In the genomic region with DNA sequence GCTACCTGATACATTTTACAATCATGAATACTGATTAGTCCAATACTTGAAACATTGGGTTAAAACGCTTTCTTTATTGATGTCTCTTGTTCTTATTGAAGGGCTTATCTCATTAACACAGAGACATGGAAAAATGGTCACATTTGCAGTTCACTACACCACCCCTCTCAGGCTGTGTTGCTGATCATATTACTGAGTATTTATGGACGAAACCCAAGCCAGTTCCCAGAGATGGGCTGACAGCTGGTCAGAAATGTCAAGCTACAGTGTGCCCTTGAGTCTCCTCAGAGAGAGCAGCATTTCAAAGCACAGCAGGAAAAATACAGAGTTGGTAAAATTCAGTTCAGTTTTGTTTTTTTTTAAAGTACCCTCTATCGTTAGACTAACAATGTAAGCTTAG, we compare ENCODE assay signal across 29 mouse cellular contexts. TPM values are rescaled to one million over a fixed set of nuclear protein-coding genes. Genes with fewer than 3 reads are reported as not detected.
DNase-seq lines count a peak whose midpoint lies in the region; ATAC-seq and TF ChIP-seq lines count a peak whose summit lies in the region.
"Had no signal": no experiment of that assay in that cellular context is flagged by ENCODE, and none has a peak within 500 bp of the region (broad histone marks: within the 10 kb centered on the region; RNA-seq: fewer than 3 reads in every experiment).

No protein-coding gene starts in this region.

- H3K9ac ChIP-seq in embryonic facial prominence, embryonic 14.5 days (ENCODE audit: low read depth, low read length), result no peak overlapping the region
- H3K9ac ChIP-seq in midbrain, embryonic 11.5 days (ENCODE audit: low read length), result no peak overlapping the region
- no peak overlapping the region for H3K9ac ChIP-seq in midbrain, postnatal 0 days (replicated peaks; ENCODE audit: low read length, poor library complexity, severe bottlenecking)
- H3K9ac ChIP-seq in limb, embryonic 14.5 days (ENCODE audit: low read depth, low read length, severe bottlenecking), result no peak overlapping the region
- H3K9ac ChIP-seq: heart, embryonic 13.5 days; hindbrain, embryonic 14.5 days; limb, embryonic 12.5 days; liver, embryonic 13.5 days; neural tube, embryonic 13.5 days; stomach, embryonic 15.5 days had no signal

- no peak overlapping the region for H3K27ac ChIP-seq in embryonic facial prominence, embryonic 14.5 days (replicated peaks; ENCODE audit: low read depth, low read length)
- no peak overlapping the region for H3K27ac ChIP-seq in embryonic facial prominence, embryonic 10.5 days (replicated peaks)
- H3K27ac ChIP-seq in midbrain, embryonic 11.5 days (ENCODE audit: low read depth, low read length), result no peak overlapping the region
- no peak overlapping the region for H3K27ac ChIP-seq in midbrain, postnatal 0 days (ENCODE audit: low read depth, low read length)
- no peak overlapping the region for H3K27ac ChIP-seq in limb, embryonic 14.5 days (replicated peaks; ENCODE audit: low read depth, low read length)
- H3K27ac ChIP-seq: heart, embryonic 13.5 days; hindbrain, embryonic 14.5 days; limb, embryonic 12.5 days; liver, embryonic 13.5 days; macrophage; neural tube, embryonic 13.5 days; stomach, embryonic 15.5 days had no signal

- H3K9me3 ChIP-seq in embryonic facial prominence, embryonic 14.5 days (ENCODE audit: control insufficient read depth, low read length), result no peaks in the 10 kb centered on the region
- H3K9me3 ChIP-seq in embryonic facial prominence, embryonic 10.5 days, result peaks cover 14% of the 10 kb centered on the region
- peaks cover 7% of the 10 kb centered on the region; the same call in 1 of the 2 replicates for H3K9me3 ChIP-seq in midbrain, embryonic 11.5 days (ENCODE audit: control insufficient read depth, low read length)
- H3K9me3 ChIP-seq in midbrain, postnatal 0 days (ENCODE audit: low read length), result no peaks in the 10 kb centered on the region
- no peaks in the 10 kb centered on the region for H3K9me3 ChIP-seq in limb, embryonic 14.5 days (ENCODE audit: control insufficient read depth, low read length)
- H3K9me3 ChIP-seq: heart, embryonic 13.5 days; liver, embryonic 13.5 days; stomach, embryonic 15.5 days had no signal

- no peak for TF ChIP-seq CTCF in midbrain, postnatal 0 days (IDR thresholded peaks at IDR 0.05)

- ATAC-seq in embryonic facial prominence, embryonic 14.5 days (ENCODE audit: low read depth), result peak; percentile 55; the same call in 1 of the 2 replicates
- no peak for ATAC-seq in midbrain, embryonic 11.5 days (ENCODE audit: low FRiP score)
- no peak for ATAC-seq in midbrain, postnatal 0 days (ENCODE audit: low FRiP score)
- peak; percentile 86; the same call in 1 of the 2 replicates for ATAC-seq in limb, embryonic 14.5 days (ENCODE audit: low FRiP score, low read depth)
- ATAC-seq in erythroid progenitor cell, adult 5-6 weeks (replicated peaks; ENCODE audit: low FRiP score, poor library complexity, severe bottlenecking), result no peak
- ATAC-seq: forebrain, embryonic 14.5 days; Patski had no signal

- 59% methylated on average over 3 of the region's 3 CpGs for WGBS in embryonic facial prominence, embryonic 14.5 days
- WGBS in embryonic facial prominence, embryonic 10.5 days, result 79% methylated on average over 3 of the region's 3 CpGs
- 83% methylated on average over 3 of the region's 3 CpGs for WGBS in midbrain, embryonic 11.5 days
- 63% methylated on average over 3 of the region's 3 CpGs for WGBS in midbrain, postnatal 0 days
- WGBS in limb, embryonic 14.5 days, result 60% methylated on average over 3 of the region's 3 CpGs

- no peak overlapping the region for H3K4me2 ChIP-seq in embryonic facial prominence, embryonic 14.5 days (ENCODE audit: low read depth, low read length)
- H3K4me2 ChIP-seq in midbrain, embryonic 11.5 days, result no peak overlapping the region
- H3K4me2 ChIP-seq in midbrain, postnatal 0 days (ENCODE audit: low read depth, low read length, poor library complexity, severe bottlenecking), result no peak overlapping the region
- no peak overlapping the region for H3K4me2 ChIP-seq in limb, embryonic 14.5 days (replicated peaks; ENCODE audit: low read depth, low read length, severe bottlenecking)
- H3K4me2 ChIP-seq: heart, embryonic 13.5 days; hindbrain, embryonic 14.5 days; limb, embryonic 12.5 days; liver, embryonic 13.5 days; neural tube, embryonic 13.5 days; stomach, embryonic 15.5 days had no signal

- no peaks in the 10 kb centered on the region for H3K27me3 ChIP-seq in embryonic facial prominence, embryonic 14.5 days (replicated peaks; ENCODE audit: control insufficient read depth, insufficient read depth, low read length)
- no peaks in the 10 kb centered on the region for H3K27me3 ChIP-seq in embryonic facial prominence, embryonic 10.5 days (replicated peaks; ENCODE audit: low read depth, poor library complexity, severe bottlenecking)
- H3K27me3 ChIP-seq in midbrain, embryonic 11.5 days (ENCODE audit: control insufficient read depth, insufficient read depth, low read length), result no peaks in the 10 kb centered on the region
- H3K27me3 ChIP-seq in midbrain, postnatal 0 days (ENCODE audit: insufficient read depth, low read length), result no peaks in the 10 kb centered on the region
- H3K27me3 ChIP-seq in limb, embryonic 14.5 days (ENCODE audit: control insufficient read depth, insufficient read depth, low read length), result no peaks in the 10 kb centered on the region
- H3K27me3 ChIP-seq: CH12.LX; heart, embryonic 13.5 days; limb, embryonic 12.5 days; liver, embryonic 13.5 days; neural tube, embryonic 13.5 days; Patski; stomach, embryonic 15.5 days had no signal

- H3K4me1 ChIP-seq in embryonic facial prominence, embryonic 14.5 days (ENCODE audit: control insufficient read depth, insufficient read depth, low read length), result no peaks in the 10 kb centered on the region
- no peaks in the 10 kb centered on the region for H3K4me1 ChIP-seq in embryonic facial prominence, embryonic 10.5 days
- no peaks in the 10 kb centered on the region for H3K4me1 ChIP-seq in midbrain, embryonic 11.5 days (ENCODE audit: control insufficient read depth, insufficient read depth, low read length)
- no peaks in the 10 kb centered on the region for H3K4me1 ChIP-seq in midbrain, postnatal 0 days (ENCODE audit: insufficient read depth, low read length)
- no peaks in the 10 kb centered on the region for H3K4me1 ChIP-seq in limb, embryonic 14.5 days (ENCODE audit: control insufficient read depth, insufficient read depth, low read length)
- H3K4me1 ChIP-seq: heart, embryonic 13.5 days; limb, embryonic 12.5 days; liver, embryonic 13.5 days; neural tube, embryonic 13.5 days; stomach, embryonic 15.5 days had no signal

- TF ChIP-seq POLR2A in limb, embryonic 14.5 days (IDR thresholded peaks at IDR 0.05; ENCODE audit: borderline replicate concordance, extremely low read depth, insufficient read depth, insufficient read length), result no peak

- DNase-seq in embryonic facial prominence, embryonic 14.5 days (ENCODE audit: low spot score), result peak; percentile 51
- DNase-seq in embryonic facial prominence, embryonic 10.5 days (ENCODE audit: low spot score), result no peak
- DNase-seq in midbrain, embryonic 11.5 days (ENCODE audit: low spot score, missing footprints), result peak; percentile 68
- DNase-seq in midbrain, postnatal 0 days (ENCODE audit: low spot score), result no peak
- peak; percentile 3 for DNase-seq in MN1 (ENCODE audit: low spot score)
- peak; percentile 24 for DNase-seq in limb, embryonic 14.5 days (ENCODE audit: low spot score)
- DNase-seq in cerebellum, postnatal 10 days, result no peak
- DNase-seq: B cell, adult 2 months; cerebellum, adult 8-10 months; kidney, adult 11 months; kidney, postnatal 14 days; liver, embryonic 13.5 days; lung, adult 18-20 months had no signal

- H3K36me3 ChIP-seq in embryonic facial prominence, embryonic 14.5 days (ENCODE audit: control insufficient read depth, insufficient read depth, low read length), result peaks cover 4% of the 10 kb centered on the region; the same call in 1 of the 2 replicates
- H3K36me3 ChIP-seq in embryonic facial prominence, embryonic 10.5 days (replicated peaks), result peaks cover 55% of the 10 kb centered on the region
- peaks cover 26% of the 10 kb centered on the region for H3K36me3 ChIP-seq in midbrain, embryonic 11.5 days (ENCODE audit: control insufficient read depth, insufficient read depth, low read length)
- no peaks in the 10 kb centered on the region for H3K36me3 ChIP-seq in midbrain, postnatal 0 days (ENCODE audit: insufficient read depth, low read length)
- H3K36me3 ChIP-seq in limb, embryonic 14.5 days (ENCODE audit: control insufficient read depth, insufficient read depth, low read length), result no peaks in the 10 kb centered on the region
- H3K36me3 ChIP-seq: heart, embryonic 13.5 days; limb, embryonic 12.5 days; liver, embryonic 13.5 days; stomach, embryonic 15.5 days had no signal

- H3K4me3 ChIP-seq in embryonic facial prominence, embryonic 14.5 days (ENCODE audit: low read depth, low read length), result no peak overlapping the region
- no peak overlapping the region for H3K4me3 ChIP-seq in embryonic facial prominence, embryonic 10.5 days
- no peak overlapping the region for H3K4me3 ChIP-seq in midbrain, embryonic 11.5 days (ENCODE audit: low read depth, low read length)
- no peak overlapping the region for H3K4me3 ChIP-seq in midbrain, postnatal 0 days (ENCODE audit: low read depth, low read length)
- no peak overlapping the region for H3K4me3 ChIP-seq in limb, embryonic 14.5 days (replicated peaks; ENCODE audit: low read length)
- H3K4me3 ChIP-seq: heart, embryonic 13.5 days; limb, embryonic 12.5 days; liver, embryonic 13.5 days; neural tube, embryonic 13.5 days; stomach, embryonic 15.5 days had no signal

RNA-seq across cellular contexts. Expression of gene Abcd2, which starts 38.3 kb away (rescaled TPM):
- 4.3 and 4.8 TPM in 2 replicates for polyA plus RNA-seq in embryonic facial prominence, embryonic 14.5 days (2014; fragmentation: Nextera tagmentation; extraction: Ambion mirVana)
- 9.7 and 10.5 TPM in 2 replicates for polyA plus RNA-seq in embryonic facial prominence, embryonic 10.5 days (2016; fragmentation: Nextera tagmentation; extraction: Ambion mirVana)
- 32.5 and 36.2 TPM in 2 replicates for polyA plus RNA-seq in midbrain, embryonic 11.5 days (2014; fragmentation: Nextera tagmentation; extraction: Ambion mirVana)
- total RNA-seq in midbrain, postnatal 0 days (2014; rRNA removed), result 7.2 and 9.4 TPM in 2 replicates
- 4.9 and 5.9 TPM in 2 replicates for polyA plus RNA-seq in midbrain, postnatal 0 days (2015; fragmentation: Nextera tagmentation; extraction: Ambion mirVana)
- polyA plus RNA-seq in limb, embryonic 14.5 days (2012; rRNA removed), result 1.3 and 1.5 TPM in 2 replicates
- 2.0 and 2.5 TPM in 2 replicates for polyA plus RNA-seq in limb, embryonic 14.5 days (2014; fragmentation: Nextera tagmentation; extraction: Ambion mirVana)
- 5.4 and 5.8 TPM in 2 replicates for total RNA-seq in erythroid progenitor cell, adult 5-6 weeks (2015; ENCODE audit: low replicate concordance)
- total RNA-seq in erythroid progenitor cell, adult 5-6 weeks (2017; ENCODE audit: low replicate concordance), result 3.9 and 7.2 TPM in 2 replicates
- total RNA-seq: CH12.LX had no signal

RNA-seq across cellular contexts. Expression of gene CN725425, which starts 46.0 kb away (rescaled TPM):
- not detected in 2 replicates for polyA plus RNA-seq in embryonic facial prominence, embryonic 14.5 days (2014; fragmentation: Nextera tagmentation; extraction: Ambion mirVana)
- polyA plus RNA-seq in embryonic facial prominence, embryonic 10.5 days (2016; fragmentation: Nextera tagmentation; extraction: Ambion mirVana), result not detected in 2 replicates
- not detected in 2 replicates for polyA plus RNA-seq in midbrain, embryonic 11.5 days (2014; fragmentation: Nextera tagmentation; extraction: Ambion mirVana)
- total RNA-seq in midbrain, postnatal 0 days (2014; rRNA removed), result 0.05 and 0.28 TPM in 2 replicates
- 0.22 TPM in 1 of 2 replicates, not detected in the other for polyA plus RNA-seq in midbrain, postnatal 0 days (2015; fragmentation: Nextera tagmentation; extraction: Ambion mirVana)
- polyA plus RNA-seq in limb, embryonic 14.5 days (2012; rRNA removed), result not detected in 2 replicates
- polyA plus RNA-seq in limb, embryonic 14.5 days (2014; fragmentation: Nextera tagmentation; extraction: Ambion mirVana), result not detected in 2 replicates
- not detected in 2 replicates for total RNA-seq in erythroid progenitor cell, adult 5-6 weeks (2015; ENCODE audit: low replicate concordance)
- not detected in 2 replicates for total RNA-seq in erythroid progenitor cell, adult 5-6 weeks (2017; ENCODE audit: low replicate concordance)
- total RNA-seq: CH12.LX; heart, postnatal 10 days; hematopoietic stem cell, adult 5-6 weeks; megakaryocyte-erythroid progenitor cell, adult 5-6 weeks had no signal
- polyA plus RNA-seq: forebrain, embryonic 14.5 days; gonadal fat pad, adult 2 months; heart, embryonic 13.5 days; hindbrain, embryonic 14.5 days; kidney, embryonic 14.5 days; limb, embryonic 12.5 days; liver, embryonic 13.5 days; macrophage; midbrain, embryonic 16.5 days; neural tube, embryonic 13.5 days; Patski; stomach, embryonic 15.5 days had no signal

Comparison
In these comparisons a context has a peak if more than half of its experiments do, and no peak if none do; other contexts are left out.
1. DNase-seq: peak in embryonic facial prominence, embryonic 14.5 days (single experiment), midbrain, embryonic 11.5 days (single experiment), MN1 (single experiment) and limb, embryonic 14.5 days (single experiment); none in embryonic facial prominence, embryonic 10.5 days (single experiment), midbrain, postnatal 0 days (single experiment) and cerebellum, postnatal 10 days (0 of 2).
2. ATAC-seq: peak in embryonic facial prominence, embryonic 14.5 days (single experiment) and limb, embryonic 14.5 days (single experiment); none in midbrain, embryonic 11.5 days (single experiment), midbrain, postnatal 0 days (single experiment) and erythroid progenitor cell, adult 5-6 weeks (single experiment).